Mouse (Mus musculus): ENCODE measurements around the gene Scfd2. TPM values are rescaled to one million over a fixed set of nuclear protein-coding genes. Genes with fewer than 3 reads are reported as not detected.

Gene Scfd2
- polyA plus RNA-seq, 1 experiment from 2014 or later, result 12.9 TPM

DNA sequence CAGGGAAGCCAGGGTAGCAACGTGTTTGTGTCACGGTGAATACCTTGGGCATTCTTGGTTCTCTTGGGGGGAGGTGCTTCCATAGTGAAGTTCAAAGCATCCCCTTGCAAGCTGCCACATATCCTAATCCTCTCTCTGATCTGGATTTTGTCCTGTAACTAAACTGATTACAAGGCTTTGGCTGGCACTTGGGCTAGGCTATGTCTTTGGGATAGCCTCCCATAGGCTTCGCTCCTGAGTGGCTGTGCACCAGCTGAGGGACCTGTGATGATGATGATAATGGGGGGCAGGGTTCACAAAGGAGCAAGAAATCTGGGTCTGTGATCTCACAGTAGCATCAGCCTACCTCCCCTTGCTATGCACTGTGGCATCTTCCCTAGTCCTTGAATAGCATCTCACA, 369.5 kb downstream of the Scfd2 start:
- 0 out of 2 replicates have a peak overlapping the region, but pooled peaks have one; percentile 22 for H3K9ac ChIP-seq (ENCODE audit: low read depth, low read length)
- H3K27me3 ChIP-seq (ENCODE audit: control insufficient read depth, insufficient read depth, low read length), result no peaks in the 10 kb centered on the region
- no peaks in the 10 kb centered on the region for H3K36me3 ChIP-seq (ENCODE audit: control insufficient read depth, insufficient read depth, low read length)
- H3K4me1 ChIP-seq (ENCODE audit: control insufficient read depth, insufficient read depth, low read length), result peaks cover 45% of the 10 kb centered on the region
- 30% methylated on average over 3 of the region's 3 CpGs for WGBS (ENCODE audit: insufficient replicate concordance)
- H3K9me3 ChIP-seq (replicated peaks; ENCODE audit: control insufficient read depth, low read length), result no peaks in the 10 kb centered on the region
- H3K27ac ChIP-seq (ENCODE audit: low read depth, low read length), result peak overlapping the region; percentile 75
- 0 out of 2 replicates have a peak overlapping the region, but pooled peaks have one; percentile 4 for H3K4me3 ChIP-seq (ENCODE audit: low read depth, low read length)
- peak overlapping the region; percentile 53 for H3K4me2 ChIP-seq
- no peak for ATAC-seq (replicated peaks; ENCODE audit: insufficient number of reproducible peaks, low FRiP score, low TSS enrichment)

DNA sequence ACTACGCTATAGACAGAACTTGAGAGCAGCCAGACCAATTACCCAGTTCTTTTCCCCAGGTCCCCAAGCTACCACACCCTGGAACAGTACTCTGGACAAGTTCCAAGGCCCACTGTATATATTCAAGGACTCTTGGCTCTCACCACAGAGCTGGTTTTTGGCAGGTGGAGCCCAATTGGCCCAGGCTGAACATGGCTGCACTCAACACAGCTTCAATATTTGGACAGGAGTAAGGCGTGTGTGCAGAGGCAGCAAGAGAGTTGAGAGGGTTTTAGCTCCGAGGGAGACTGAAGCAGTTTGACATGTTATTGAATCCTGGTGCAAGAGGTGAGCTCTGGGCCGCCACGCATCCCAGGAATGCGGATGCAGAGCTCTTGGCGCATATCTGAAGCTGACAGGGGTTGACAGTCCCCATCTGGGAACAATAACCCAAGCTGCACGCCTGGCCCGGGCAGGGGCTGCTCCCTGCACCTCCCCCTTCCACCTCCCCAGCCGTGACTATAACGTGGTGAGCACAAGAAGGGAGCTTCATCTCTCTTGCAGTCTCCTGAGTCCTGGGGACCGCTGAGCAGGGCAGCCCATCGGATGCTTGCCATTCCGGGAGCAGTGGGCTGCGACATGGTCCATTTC, 370.1 kb downstream of the Scfd2 start:
- 8% methylated on average over 15 of the region's 15 CpGs for WGBS (ENCODE audit: insufficient replicate concordance)
- Histone ChIP-seq H3K36me3 (ENCODE audit: control insufficient read depth, insufficient read depth, low read length) (no peaks in the 10 kb centered on the region), H3K4me1 (ENCODE audit: control insufficient read depth, insufficient read depth, low read length) (peaks cover 47% of the 10 kb centered on the region), H3K9me3 (replicated peaks; ENCODE audit: control insufficient read depth, low read length) (no peaks in the 10 kb centered on the region), H3K27me3 (ENCODE audit: control insufficient read depth, insufficient read depth, low read length) (no peaks in the 10 kb centered on the region), H3K9ac (ENCODE audit: low read depth, low read length) (0 out of 2 replicates have a peak overlapping the region, but pooled peaks have one; percentile 22), H3K4me3 (ENCODE audit: low read depth, low read length) (0 out of 2 replicates have a peak overlapping the region, but pooled peaks have one; percentile 4), H3K4me2 (peak overlapping the region; percentile 53), H3K27ac (ENCODE audit: low read depth, low read length) (peak overlapping the region; percentile 75)
- peak; percentile 79 for ATAC-seq (replicated peaks; ENCODE audit: insufficient number of reproducible peaks, low FRiP score, low TSS enrichment)

DNA sequence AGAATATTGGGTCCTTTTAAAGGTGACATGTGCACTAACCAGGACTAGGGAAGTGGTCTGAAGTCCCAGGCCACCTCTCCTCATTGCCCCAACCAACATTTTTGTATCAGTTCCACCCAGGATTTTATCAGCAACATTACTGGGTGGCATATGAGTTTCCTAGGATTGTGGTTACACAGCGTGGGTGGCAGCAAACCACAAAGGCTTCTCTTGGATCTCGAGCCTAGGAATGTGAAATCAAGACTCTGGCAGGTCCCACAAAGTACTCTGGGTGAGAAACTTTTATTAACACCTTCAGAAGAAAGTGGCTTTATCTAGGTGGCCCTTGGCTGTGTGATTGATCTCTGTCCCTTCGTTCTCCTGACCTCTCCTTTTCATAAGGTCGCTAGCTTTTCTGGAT, 371.2 kb downstream of the Scfd2 start:
- H3K27ac ChIP-seq (ENCODE audit: low read depth, low read length), result peak overlapping the region; percentile 75
- peaks cover 49% of the 10 kb centered on the region for H3K4me1 ChIP-seq (ENCODE audit: control insufficient read depth, insufficient read depth, low read length)

DNA sequence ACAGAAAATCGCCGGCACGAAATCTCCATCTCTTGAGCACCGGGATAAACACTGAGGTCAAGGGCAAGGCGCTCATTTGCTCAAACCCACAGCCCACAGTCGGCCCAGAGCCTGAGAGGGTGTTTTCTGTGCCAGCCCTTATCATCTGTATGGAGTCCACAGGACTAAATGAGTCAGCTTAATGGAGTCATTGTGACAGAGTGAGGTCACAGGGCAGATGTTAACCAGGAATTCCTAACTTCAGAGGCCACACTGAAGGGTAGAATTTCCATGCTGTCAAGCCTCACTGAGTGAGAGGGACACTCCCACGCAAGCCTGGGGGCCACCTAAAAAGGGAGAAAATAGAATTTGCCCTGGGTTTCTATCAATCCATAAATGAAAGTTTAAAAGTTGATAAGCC, 371.7 kb downstream of the Scfd2 start:
- H3K4me1 ChIP-seq (ENCODE audit: control insufficient read depth, insufficient read depth, low read length), result peaks cover 49% of the 10 kb centered on the region
- no peaks in the 10 kb centered on the region for H3K36me3 ChIP-seq (ENCODE audit: control insufficient read depth, insufficient read depth, low read length)
- peak overlapping the region; percentile 75 for H3K27ac ChIP-seq (ENCODE audit: low read depth, low read length)
- peak; percentile 55; the same call in 1 of the 2 replicates for ATAC-seq (replicated peaks; ENCODE audit: insufficient number of reproducible peaks, low FRiP score, low TSS enrichment)
- H3K9ac ChIP-seq (ENCODE audit: low read depth, low read length), result no peak overlapping the region
- H3K9me3 ChIP-seq (replicated peaks; ENCODE audit: control insufficient read depth, low read length), result no peaks in the 10 kb centered on the region
- H3K4me2 ChIP-seq, result no peak overlapping the region
- 25% methylated on average over 7 of the region's 7 CpGs for WGBS (ENCODE audit: insufficient replicate concordance)
- H3K4me3 ChIP-seq (ENCODE audit: low read depth, low read length), result no peak overlapping the region
- no peaks in the 10 kb centered on the region for H3K27me3 ChIP-seq (ENCODE audit: control insufficient read depth, insufficient read depth, low read length)

More for the DNA sequence above, 371.2 kb downstream of the Scfd2 start:
- no peak for ATAC-seq (replicated peaks; ENCODE audit: insufficient number of reproducible peaks, low FRiP score, low TSS enrichment)
- H3K27me3 ChIP-seq (ENCODE audit: control insufficient read depth, insufficient read depth, low read length), result no peaks in the 10 kb centered on the region
- no peaks in the 10 kb centered on the region for H3K36me3 ChIP-seq (ENCODE audit: control insufficient read depth, insufficient read depth, low read length)
- H3K9ac ChIP-seq (ENCODE audit: low read depth, low read length), result no peak overlapping the region
- 37% methylated on average over 4 of the region's 4 CpGs for WGBS (ENCODE audit: insufficient replicate concordance)
- no peak overlapping the region for H3K4me3 ChIP-seq (ENCODE audit: low read depth, low read length)
- H3K4me2 ChIP-seq, result no peak overlapping the region
- H3K9me3 ChIP-seq (replicated peaks; ENCODE audit: control insufficient read depth, low read length), result no peaks in the 10 kb centered on the region

DNA sequence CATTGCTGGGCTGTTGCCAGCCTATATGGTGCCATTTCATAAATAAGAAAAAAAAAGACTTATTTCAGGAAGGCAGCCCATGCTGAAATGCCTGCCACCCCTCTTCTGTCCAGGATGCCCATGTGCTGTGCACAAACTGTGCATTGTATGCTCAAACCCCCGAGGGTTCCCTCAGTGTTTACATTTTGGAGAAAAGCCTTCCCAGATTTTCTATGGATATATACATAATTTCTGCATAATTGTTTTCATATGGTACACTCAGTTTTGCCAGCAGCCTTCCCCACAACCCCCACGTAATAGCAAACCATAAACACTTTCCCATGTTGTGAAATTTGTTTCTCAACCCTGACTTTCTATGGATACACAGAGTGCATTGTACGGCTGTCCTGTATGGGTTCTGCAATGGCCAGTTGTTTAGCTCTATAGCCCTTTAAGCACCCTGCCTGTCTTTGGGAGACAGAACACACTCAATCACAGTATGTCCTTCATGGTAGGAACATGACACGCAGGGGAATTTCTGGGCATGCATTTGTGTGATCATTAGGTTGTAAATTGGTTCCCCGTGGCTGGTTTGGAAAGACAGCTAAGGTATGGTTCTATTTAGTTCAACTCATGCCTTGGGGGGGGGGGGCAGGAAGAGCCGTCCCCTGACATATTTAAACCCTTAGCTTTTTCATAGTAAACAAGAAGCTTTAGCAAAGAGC, 372.5 kb downstream of the Scfd2 start:
- ATAC-seq (replicated peaks; ENCODE audit: insufficient number of reproducible peaks, low FRiP score, low TSS enrichment), result no peak
- Histone ChIP-seq H3K27ac (ENCODE audit: low read depth, low read length) (peak overlapping the region; percentile 75; the same call in 1 of the 2 replicates), H3K4me1 (ENCODE audit: control insufficient read depth, insufficient read depth, low read length) (peaks cover 46% of the 10 kb centered on the region), H3K9ac (ENCODE audit: low read depth, low read length) (no peak overlapping the region), H3K9me3 (replicated peaks; ENCODE audit: control insufficient read depth, low read length) (no peaks in the 10 kb centered on the region), H3K4me2 (no peak overlapping the region), H3K4me3 (ENCODE audit: low read depth, low read length) (no peak overlapping the region), H3K27me3 (ENCODE audit: control insufficient read depth, insufficient read depth, low read length) (no peaks in the 10 kb centered on the region), H3K36me3 (ENCODE audit: control insufficient read depth, insufficient read depth, low read length) (no peaks in the 10 kb centered on the region)
- WGBS (ENCODE audit: insufficient replicate concordance), result 84% methylated on average over 6 of the region's 6 CpGs

DNA sequence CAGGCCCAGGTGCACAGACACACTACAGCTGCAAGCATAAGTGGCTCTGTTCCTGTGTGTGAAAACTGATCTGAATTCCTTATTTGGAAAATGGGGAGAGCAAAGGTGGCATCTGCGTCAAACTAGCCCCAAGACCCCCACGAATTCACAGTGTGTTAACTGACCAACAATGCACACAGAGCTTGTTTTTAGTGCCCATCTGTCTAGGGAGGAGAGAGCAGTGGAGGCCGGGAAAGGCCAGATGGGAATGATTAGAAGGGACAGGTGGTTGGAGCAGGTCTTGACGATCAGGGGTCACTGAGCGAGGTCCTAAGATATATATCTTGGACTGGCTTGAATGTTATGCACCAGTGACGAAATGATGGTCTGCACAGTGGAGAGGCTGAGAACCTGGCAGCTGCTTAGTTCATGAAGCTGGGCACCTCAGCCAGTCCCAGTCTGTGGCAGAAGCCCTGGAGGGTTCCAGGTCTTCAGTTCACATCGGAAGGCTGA, 375.7 kb downstream of the Scfd2 start:
- H3K4me3 ChIP-seq (ENCODE audit: low read depth, low read length), result no peak overlapping the region
- H3K4me1 ChIP-seq (ENCODE audit: control insufficient read depth, insufficient read depth, low read length), result peaks cover 21% of the 10 kb centered on the region
- no peaks in the 10 kb centered on the region for H3K36me3 ChIP-seq (ENCODE audit: control insufficient read depth, insufficient read depth, low read length)
- H3K27ac ChIP-seq (ENCODE audit: low read depth, low read length), result no peak overlapping the region
- no peaks in the 10 kb centered on the region for H3K27me3 ChIP-seq (ENCODE audit: control insufficient read depth, insufficient read depth, low read length)
- no peak for ATAC-seq (replicated peaks; ENCODE audit: insufficient number of reproducible peaks, low FRiP score, low TSS enrichment)
- no peak overlapping the region for H3K9ac ChIP-seq (ENCODE audit: low read depth, low read length)
- WGBS (ENCODE audit: insufficient replicate concordance), result 58% methylated on average over 7 of the region's 7 CpGs
- no peak overlapping the region for H3K4me2 ChIP-seq
- H3K9me3 ChIP-seq (replicated peaks; ENCODE audit: control insufficient read depth, low read length), result no peaks in the 10 kb centered on the region

Other genes with a start within 250 kb of the Scfd2 start
- gene Fip1l1, start 3.7 kb upstream of the Scfd2 start, polyA plus RNA-seq (2014; fragmentation: Nextera tagmentation; extraction: Ambion mirVana), result 66.5 and 70.6 TPM in 2 replicates
- gene Lnx1, start 171.2 kb upstream of the Scfd2 start, polyA plus RNA-seq (2014; fragmentation: Nextera tagmentation; extraction: Ambion mirVana), result 0.56 and 0.70 TPM in 2 replicates